ENCODE assay signal across 22 mouse cellular contexts in the genomic region with DNA sequence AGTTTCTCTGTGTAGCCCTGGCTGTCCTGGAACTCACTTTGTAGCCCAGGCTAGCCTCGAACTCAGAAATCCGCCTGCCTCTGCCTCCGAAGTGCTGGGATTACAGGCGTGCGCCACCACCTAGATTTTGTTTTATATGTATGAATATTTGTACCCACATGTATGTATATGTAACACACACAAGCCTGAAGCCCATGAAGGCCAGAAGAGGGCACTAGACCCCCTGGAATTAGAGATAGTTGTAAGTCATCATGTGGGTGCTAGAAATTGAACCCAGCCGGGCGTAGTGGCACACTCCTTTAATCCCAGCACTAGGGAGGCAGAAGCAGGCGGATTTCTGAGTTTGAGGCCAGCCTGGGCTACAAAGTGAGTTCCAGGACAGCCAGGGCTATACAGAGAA. TPM values are rescaled to one million over a fixed set of nuclear protein-coding genes. Genes with fewer than 3 reads are reported as not detected.
A peak's percentile ranks its signal among the peaks of the same experiment; 100 is the strongest.
DNase-seq lines count a peak whose midpoint lies in the region; ATAC-seq and TF ChIP-seq lines count a peak whose summit lies in the region.
"Not testable (repeated sequence)": the region's sequence is repeated elsewhere in the genome, so short reads cannot be mapped to it uniquely, and the experiment has no call there.
"Had no signal": no experiment of that assay in that cellular context is flagged by ENCODE, and none has a peak within 500 bp of the region (broad histone marks: within the 10 kb centered on the region; RNA-seq: fewer than 3 reads in every experiment).

No protein-coding gene starts in this region.

- WGBS in heart, adult 2 months, result 97% methylated on average over 8 of the region's 8 CpGs
- 95% methylated on average over 8 of the region's 8 CpGs for WGBS in kidney, postnatal 0 days
- 92% methylated on average over 8 of the region's 8 CpGs for WGBS in liver, postnatal 0 days (ENCODE audit: insufficient replicate concordance)

- intact Hi-C loops in heart, adult 2 months (cut with DNase I), result not testable (repeated sequence)

- not testable (repeated sequence) for ATAC-seq in kidney, postnatal 0 days (replicated peaks; ENCODE audit: low FRiP score, low read depth); liver, postnatal 0 days

- peak in 1 of 2 experiments; percentile 21; a peak in 2 of 4 replicates for TF ChIP-seq CTCF in CH12.LX (conservative IDR thresholded peaks at IDR 0.05 in 1 of 2, IDR thresholded peaks at IDR 0.05 in 1 of 2; ENCODE audit: low read depth in 2 of 2, low read length in 2 of 2)
- TF ChIP-seq CTCF in heart, adult 2 months (IDR thresholded peaks at IDR 0.05), result peak; percentile 11; the same call in 1 of the 2 replicates
- TF ChIP-seq CTCF in kidney, postnatal 0 days (IDR thresholded peaks at IDR 0.05; ENCODE audit: low read depth), result 0 out of 2 replicates have a peak, but pooled peaks have one; percentile 6
- TF ChIP-seq CTCF in liver, postnatal 0 days (IDR thresholded peaks at IDR 0.05; ENCODE audit: low read depth), result peak; percentile 17; the same call in 1 of the 2 replicates

- TF ChIP-seq RAD21 in CH12.LX (IDR thresholded peaks at IDR 0.05; ENCODE audit: low read depth, low read length), result peak; percentile 1

- H3K27me3 ChIP-seq in CH12.LX (replicated peaks); heart, adult 2 months (ENCODE audit: control insufficient read depth, insufficient read depth, low read length); kidney, postnatal 0 days (ENCODE audit: insufficient read depth, low read length); liver, postnatal 0 days (ENCODE audit: insufficient read depth, low read length); splenic B cell, adult 2 months (ENCODE audit: control insufficient read depth, insufficient read depth, low read length, poor library complexity, severe bottlenecking): not testable (repeated sequence)

- not testable (repeated sequence) for H3K9ac ChIP-seq in CH12.LX (ENCODE audit: insufficient read depth, low read depth); heart, adult 2 months (ENCODE audit: low read depth, low read length); kidney, postnatal 0 days (ENCODE audit: low read depth, low read length); liver, postnatal 0 days (replicated peaks)

- H3K36me3 ChIP-seq in CH12.LX (replicated peaks in 1 of 2; ENCODE audit: control insufficient read depth in 1 of 2, insufficient read depth in 1 of 2, low read length in 1 of 2), result peaks cover 17 to 45% of the 10 kb centered on the region in 2 experiments
- H3K36me3 ChIP-seq in heart, adult 2 months (ENCODE audit: control insufficient read depth, insufficient read depth, low read length); kidney, postnatal 0 days (ENCODE audit: insufficient read depth, low read length); splenic B cell, adult 2 months (ENCODE audit: control insufficient read depth, insufficient read depth, low read length, poor library complexity, severe bottlenecking): not testable (repeated sequence)
- peaks cover 10% of the 10 kb centered on the region; the same call in 1 of the 2 replicates for H3K36me3 ChIP-seq in liver, postnatal 0 days (replicated peaks; ENCODE audit: insufficient read depth, low read length)

- not testable (repeated sequence) for H3K4me3 ChIP-seq in CH12.LX (replicated peaks in 1 of 3; ENCODE audit: low read depth in 2 of 3, low read length in 2 of 3, poor library complexity in 1 of 3); heart, adult 2 months; kidney, postnatal 0 days (replicated peaks; ENCODE audit: low read depth, low read length); liver, postnatal 0 days (ENCODE audit: low read depth, low read length)

- not testable (repeated sequence) for H3K79me2 ChIP-seq in CH12.LX (replicated peaks; ENCODE audit: control insufficient read depth, extremely low read depth, insufficient read depth, poor library complexity, severe bottlenecking); heart, adult 2 months (replicated peaks; ENCODE audit: control insufficient read depth, insufficient read depth, low read length)

- in situ Hi-C loops in CH12.LX (cut with MboI; ENCODE audit: low pct_ligation_motif_present, low pct_unique_long_range_greater_than_20kb, low sequenced_read_pairs), result not testable (repeated sequence)

- not testable (repeated sequence) for TF ChIP-seq EP300 in CH12.LX (IDR thresholded peaks at IDR 0.05; ENCODE audit: low read length); heart, adult 2 months (IDR thresholded peaks at IDR 0.05; ENCODE audit: insufficient read depth, low read depth, low read length); liver, postnatal 0 days (IDR thresholded peaks at IDR 0.05; ENCODE audit: low read depth)

- TF ChIP-seq POLR2A in CH12.LX (IDR thresholded peaks at IDR 0.05; ENCODE audit: low read depth, low read length); heart, adult 2 months (IDR thresholded peaks at IDR 0.05; ENCODE audit: insufficient read depth, low read depth, low read length): not testable (repeated sequence)

- H3K4me2 ChIP-seq in CH12.LX (ENCODE audit: insufficient read depth, low read depth, poor library complexity, severe bottlenecking); kidney, postnatal 0 days (ENCODE audit: low read length); liver, postnatal 0 days (ENCODE audit: low read depth, low read length): not testable (repeated sequence)

- not testable (repeated sequence) for H3K4me1 ChIP-seq in CH12.LX (ENCODE audit: control insufficient read depth in 1 of 2, insufficient read depth in 2 of 2); heart, adult 2 months (ENCODE audit: control insufficient read depth, insufficient read depth, low read length); kidney, postnatal 0 days (replicated peaks; ENCODE audit: insufficient read depth, low read length); liver, postnatal 0 days (ENCODE audit: insufficient read depth)

- dilution Hi-C loops in CH12.LX (cut with MboI; ENCODE audit: extremely low pct_ligation_motif_present, extremely low pct_unique_long_range_greater_than_20kb, low sequenced_read_pairs), result not testable (repeated sequence)

- not testable (repeated sequence) for H3K9me3 ChIP-seq in CH12.LX (replicated peaks; ENCODE audit: low read length); kidney, postnatal 0 days (replicated peaks; ENCODE audit: low read length); liver, postnatal 0 days (ENCODE audit: low read length)

- not testable (repeated sequence) for H3K27ac ChIP-seq in CH12.LX (ENCODE audit: insufficient read depth, low read depth); heart, adult 2 months; kidney, postnatal 0 days; liver, postnatal 0 days (ENCODE audit: low read depth)

- DNase-seq in 416B (ENCODE audit: low read depth) (peak; percentile 58), R1 (ENCODE audit: low read depth, low spot score) (peak; percentile 47)
- not testable (repeated sequence) for DNase-seq in CH12.LX (ENCODE audit: extremely low read depth); heart, adult 2 months; kidney, postnatal 0 days (ENCODE audit: low spot score); liver, postnatal 0 days
- peak; percentile 42 for DNase-seq in splenic B cell, adult 2 months (ENCODE audit: low read depth, low spot score)

RNA-seq across cellular contexts. Expression of a gene that starts 16.6 kb away (rescaled TPM):
- total RNA-seq in CH12.LX (2012; rRNA removed) (20.7 and 22.7 TPM in 2 replicates), CH12.LX (2014; rRNA removed) (61.4 and 73.0 TPM in 2 replicates)
- 24.4 and 32.3 TPM in 2 replicates for polyA plus RNA-seq in CH12.LX (2012; ENCODE audit: insufficient read length, low read depth)
- total RNA-seq in heart, adult 2 months (2021), result 10 to 100 TPM in 1 of 2 experiments, 1 to 10 TPM in 1; 9.3 to 14.1 TPM
- 4.0 and 8.1 TPM in 2 replicates for polyA plus RNA-seq in heart, adult 2 months (2012; rRNA removed)
- polyA plus RNA-seq in kidney, postnatal 0 days (2015; fragmentation: Nextera tagmentation; extraction: Ambion mirVana), result 37.4 and 40.2 TPM in 2 replicates
- polyA plus RNA-seq in liver, postnatal 0 days (2015; fragmentation: Nextera tagmentation; extraction: Ambion mirVana), result 12.7 and 13.9 TPM in 2 replicates

RNA-seq across cellular contexts. Expression of a gene that starts 22.8 kb away (rescaled TPM):
- 17.4 and 17.5 TPM in 2 replicates for total RNA-seq in CH12.LX (2012; rRNA removed)
- 30.6 and 37.0 TPM in 2 replicates for total RNA-seq in CH12.LX (2014; rRNA removed)
- 16.7 and 23.3 TPM in 2 replicates for polyA plus RNA-seq in CH12.LX (2012; ENCODE audit: insufficient read length, low read depth)
- total RNA-seq in heart, adult 2 months (2021), result 10 to 100 TPM; 10.4 to 12.8 TPM
- polyA plus RNA-seq in heart, adult 2 months (2012; rRNA removed), result 1.9 and 4.2 TPM in 2 replicates
- polyA plus RNA-seq in kidney, postnatal 0 days (2015; fragmentation: Nextera tagmentation; extraction: Ambion mirVana), result 4.0 and 4.7 TPM in 2 replicates
- 3.5 and 5.0 TPM in 2 replicates for polyA plus RNA-seq in liver, postnatal 0 days (2015; fragmentation: Nextera tagmentation; extraction: Ambion mirVana)

RNA-seq across cellular contexts. Expression of a gene that starts 22.9 kb away (rescaled TPM):
- total RNA-seq in CH12.LX (2012; rRNA removed), result 24.6 and 25.6 TPM in 2 replicates
- total RNA-seq in CH12.LX (2014; rRNA removed), result 51.0 and 57.1 TPM in 2 replicates
- polyA plus RNA-seq in CH12.LX (2012; ENCODE audit: insufficient read length, low read depth), result 37.2 and 39.9 TPM in 2 replicates
- total RNA-seq in heart, adult 2 months (2021), result 10 to 100 TPM; 16.5 to 16.6 TPM
- 7.5 and 12.2 TPM in 2 replicates for polyA plus RNA-seq in heart, adult 2 months (2012; rRNA removed)
- polyA plus RNA-seq in kidney, postnatal 0 days (2015; fragmentation: Nextera tagmentation; extraction: Ambion mirVana), result 10.8 and 14.0 TPM in 2 replicates
- 16.6 and 19.2 TPM in 2 replicates for polyA plus RNA-seq in liver, postnatal 0 days (2015; fragmentation: Nextera tagmentation; extraction: Ambion mirVana)

RNA-seq across cellular contexts. Expression of a gene that starts 58.4 kb away (rescaled TPM):
- not detected in 2 replicates for total RNA-seq in CH12.LX (2012; rRNA removed)
- total RNA-seq in CH12.LX (2014; rRNA removed), result not detected in 2 replicates
- polyA plus RNA-seq in CH12.LX (2012; ENCODE audit: insufficient read length, low read depth), result not detected in 2 replicates
- not detected for total RNA-seq in heart, adult 2 months (2021)
- not detected in 2 replicates for polyA plus RNA-seq in heart, adult 2 months (2012; rRNA removed)
- polyA plus RNA-seq in kidney, postnatal 0 days (2015; fragmentation: Nextera tagmentation; extraction: Ambion mirVana), result not detected in 2 replicates
- not detected in 2 replicates for polyA plus RNA-seq in liver, postnatal 0 days (2015; fragmentation: Nextera tagmentation; extraction: Ambion mirVana)
- total RNA-seq: adrenal gland, adult 18-20 months; adrenal gland, postnatal 10 days; adrenal gland, postnatal 36 days; gastrocnemius, adult 18-20 months; gastrocnemius, postnatal 14 days; gastrocnemius, postnatal 4 days; heart, postnatal 10 days; heart, postnatal 36 days had no signal
- polyA plus RNA-seq: embryonic facial prominence, embryonic 14.5 days; forebrain, embryonic 16.5 days; G1E; heart, embryonic 12.5 days; heart, embryonic 15.5 days; inflammation-experienced regulatory T-cells, adult 6 months; intestine, embryonic 16.5 days had no signal
